Mouse (Mus musculus) lung, adult 2 months (tissue): ENCODE results near the gene Olfr916. TPM values are rescaled to one million over a fixed set of nuclear protein-coding genes. Genes with fewer than 3 reads are reported as not detected.

Experiments used
- DNase-seq: peaks from one replicate; pipeline ENCODE4 v3.0.0; 2022
- H3K4me1 ChIP-seq: fragments of 200-500 bp; 2 replicates; pipeline ENCODE4 v1.6.1; 2011; ENCODE audit warnings: low read length; ENCODE audit not compliant: control insufficient read depth, insufficient read depth
- H3K4me3 ChIP-seq: fragments of 200-500 bp; replicated peaks from 2 replicates; pipeline ENCODE3; 2011; ENCODE audit warnings: low read depth, mild to moderate bottlenecking, control low read depth, low read length; ENCODE audit errors: extremely low read depth
- CTCF ChIP-seq: fragments of 200-500 bp; IDR thresholded peaks from 2 replicates; pipeline ENCODE4 v1.5.1; 2011; ENCODE audit warnings: mild to moderate bottlenecking, low read length, control low read depth; ENCODE audit not compliant: insufficient read depth
- POLR2A ChIP-seq: fragments of 200-500 bp; IDR thresholded peaks from 2 replicates; pipeline ENCODE4 v1.6.1; 2011; ENCODE audit warnings: low read depth, mild to moderate bottlenecking, control low read depth, low read length, borderline replicate concordance; ENCODE audit errors: extremely low read depth
- whole genome bisulfite sequencing: fragments of 180-500 bp; shearing (Covaris S2); methylation state at CpG from one replicate; pipeline ENCODE4 v1.1.7; 2018; 5-methylcytosine and 5-hydroxymethylcytosine counted together
- polyA plus RNA-seq: library from polyadenylated mRNA; depleted of rRNA; stranded (reverse); fragments of >200 nt; gene quantifications from 2 replicates; pipeline ENCODE4 v1.2.3, GENCODE M21; 2012; rRNA removed

The Olfr916 gene
- not detected in 2 replicates for polyA plus RNA-seq

DNA sequence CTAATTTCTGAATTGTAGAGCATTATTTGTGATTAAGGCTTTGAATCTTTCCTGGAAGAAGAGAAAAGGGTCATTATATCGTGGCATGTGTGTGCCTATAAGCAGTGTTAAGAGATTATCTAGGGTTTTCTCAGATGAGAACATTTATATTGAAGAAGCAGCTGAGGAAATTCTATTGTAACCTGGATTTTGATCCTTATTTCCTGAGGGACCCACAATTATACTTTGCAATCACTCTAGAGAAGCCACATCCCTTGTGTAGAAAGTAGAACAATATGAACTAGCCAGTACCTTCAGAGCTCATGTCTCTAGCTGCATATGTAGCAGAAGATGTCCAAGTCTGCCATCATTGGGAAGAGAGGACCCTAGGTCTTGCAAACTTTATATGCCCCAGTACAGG, at the start of gene Olfr916:
Gene Olfr916, minus strand, starts transcription at position 101 of the 400 bp plus-strand sequence.
- no peaks in the 10 kb centered on the region for H3K4me1 ChIP-seq
- WGBS: 57% methylated on average over 1 of the region's 1 CpGs
- TF ChIP-seq CTCF (no peak), POLR2A (no peak)
- no peak for DNase-seq
- no peak within 1 kb of the TSS for H3K4me3 ChIP-seq

GRCm38 (mm10) chr9:38674501-38674900, 14.8 kb upstream of the Olfr916 start, which contains the start of gene Olfr918:
TSS of gene Olfr918 (minus strand) at chr9:38674601.
- no peak within 1 kb of the TSS for H3K4me3 ChIP-seq
- no peak for DNase-seq
- TF ChIP-seq POLR2A (no peak), CTCF (no peak)
- 76% methylated on average over 2 of the region's 2 CpGs for WGBS
- H3K4me1 ChIP-seq: no peaks in the 10 kb centered on the region

DNA sequence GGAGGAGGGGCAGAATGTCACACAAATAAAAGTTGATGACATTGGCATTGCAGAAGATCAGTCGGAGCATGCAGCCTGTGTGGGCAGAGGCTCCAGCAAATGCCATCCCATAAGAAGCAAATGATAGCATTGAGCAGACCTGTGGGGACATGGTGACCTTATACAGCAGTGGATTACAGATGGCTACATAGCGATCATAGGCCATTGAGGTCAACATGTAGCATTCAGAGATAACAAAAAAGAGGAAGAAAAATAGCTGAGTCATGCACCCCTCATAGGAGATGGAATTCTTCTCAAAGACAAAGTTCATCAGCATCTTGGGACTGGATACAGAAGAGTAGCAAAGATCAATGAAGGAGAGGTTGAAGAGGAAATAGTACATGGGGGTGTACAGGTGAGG, 13.2 kb upstream of the Olfr916 start:
- DNase-seq: no peak
- WGBS: 73% methylated on average over 2 of the region's 2 CpGs
- H3K4me3 ChIP-seq: no peak overlapping the region
- H3K4me1 ChIP-seq: no peaks in the 10 kb centered on the region
- TF ChIP-seq POLR2A: no peak
- no peak for TF ChIP-seq CTCF

DNA sequence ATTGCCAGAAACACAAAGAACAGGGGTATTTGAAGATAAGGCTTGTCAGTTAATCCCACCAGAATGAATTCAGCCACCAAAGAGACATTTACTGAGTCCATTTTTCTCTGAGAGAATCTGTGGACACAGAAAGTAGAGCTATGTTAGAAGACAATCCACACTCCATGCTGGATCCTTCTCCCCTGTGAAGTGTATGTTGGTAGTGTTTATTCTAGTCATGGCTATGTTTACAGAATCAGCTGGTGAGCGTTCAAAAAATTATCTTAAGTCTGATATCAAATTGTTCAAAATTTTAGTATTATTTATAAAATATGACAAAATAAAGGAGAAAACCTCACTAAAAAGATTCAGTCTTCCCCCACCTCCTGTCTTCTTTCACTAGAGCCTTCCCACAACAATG, 6.1 kb upstream of the Olfr916 start, which contains the start of gene Olfr917:
Gene Olfr917, minus strand, starts transcription at position 101 of the 400 bp plus-strand sequence.
- Histone ChIP-seq H3K4me3 (no peak within 1 kb of the TSS), H3K4me1 (no peaks in the 10 kb centered on the region)
- WGBS: 65% methylated on average over 1 of the region's 1 CpGs
- TF ChIP-seq POLR2A: no peak
- no peak for TF ChIP-seq CTCF
- no peak for DNase-seq

DNA sequence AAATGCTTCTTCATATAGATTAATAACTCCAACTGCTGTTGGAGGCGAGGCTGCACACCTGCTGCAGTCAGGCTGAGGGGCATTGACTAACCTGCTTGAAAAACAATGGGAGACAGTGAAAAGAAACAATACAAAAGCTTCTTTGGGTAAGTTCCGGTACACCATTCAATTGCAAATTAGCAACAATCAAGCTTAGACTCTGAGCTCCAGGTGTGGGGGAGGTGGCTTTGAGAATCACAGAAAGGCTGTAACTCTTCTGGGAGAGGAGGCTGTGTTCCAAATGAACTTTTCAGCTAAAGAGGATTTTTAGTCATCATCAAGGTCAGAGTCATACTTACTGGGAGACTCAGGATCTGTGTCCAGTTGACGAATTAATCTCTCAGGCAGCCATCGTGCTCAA, 27.3 kb downstream of the Olfr916 start:
- DNase-seq: no peak
- no peak overlapping the region for H3K4me3 ChIP-seq
- TF ChIP-seq CTCF (no peak), POLR2A (no peak)
- 71% methylated on average over 4 of the region's 4 CpGs for WGBS
- H3K4me1 ChIP-seq: no peaks in the 10 kb centered on the region

Other genes starting within 250 kb of the Olfr916 start
- not detected in 2 replicates for gene Olfr901, start 230.4 kb downstream of the Olfr916 start, polyA plus RNA-seq
- gene Olfr902, start 212.2 kb downstream of the Olfr916 start, polyA plus RNA-seq: not detected in 2 replicates
- not detected in 2 replicates for gene Olfr904, start 196.7 kb downstream of the Olfr916 start, polyA plus RNA-seq
- not detected in 2 replicates for gene Olfr905, start 188.8 kb downstream of the Olfr916 start, polyA plus RNA-seq
- gene Olfr906, start 172.8 kb downstream of the Olfr916 start, polyA plus RNA-seq: not detected in 2 replicates
- not detected in 2 replicates for gene Olfr907, start 164.1 kb downstream of the Olfr916 start, polyA plus RNA-seq
- gene Olfr911-ps1, start 138.3 kb downstream of the Olfr916 start, polyA plus RNA-seq: not detected in 2 replicates
- gene Olfr910, start 122.0 kb downstream of the Olfr916 start, polyA plus RNA-seq: not detected in 2 replicates
- not detected in 2 replicates for gene Olfr912, start 79.7 kb downstream of the Olfr916 start, polyA plus RNA-seq
- not detected in 2 replicates for gene Olfr913, start 67.1 kb downstream of the Olfr916 start, polyA plus RNA-seq
- not detected in 2 replicates for gene Olfr914, start 54.8 kb downstream of the Olfr916 start, polyA plus RNA-seq
- gene Olfr917, start 6.0 kb upstream of the Olfr916 start, polyA plus RNA-seq: not detected in 2 replicates
- not detected in 2 replicates for gene Olfr918, start 14.7 kb upstream of the Olfr916 start, polyA plus RNA-seq
- gene Olfr919, start 43.8 kb upstream of the Olfr916 start, polyA plus RNA-seq: not detected in 2 replicates
- gene Vwa5a, start 58.4 kb upstream of the Olfr916 start, polyA plus RNA-seq: 17.2 and 22.8 TPM in 2 replicates
- 0.17 and 0.25 TPM in 2 replicates for gene Olfr920, start 92.4 kb upstream of the Olfr916 start, polyA plus RNA-seq
- 0.13 TPM in 1 of 2 replicates, not detected in the other for gene Olfr921, start 113.2 kb upstream of the Olfr916 start, polyA plus RNA-seq
- gene Olfr922, start 154.7 kb upstream of the Olfr916 start, polyA plus RNA-seq: not detected in 2 replicates
- gene Olfr923, start 166.7 kb upstream of the Olfr916 start, polyA plus RNA-seq: not detected in 2 replicates
- gene Olfr924, start 184.6 kb upstream of the Olfr916 start, polyA plus RNA-seq: not detected in 2 replicates
- not detected in 2 replicates for gene Olfr26, start 195.2 kb upstream of the Olfr916 start, polyA plus RNA-seq
- gene Olfr926, start 217.3 kb upstream of the Olfr916 start, polyA plus RNA-seq: not detected in 2 replicates